Mouse (Mus musculus) midbrain, embryonic 10.5 days (tissue): ENCODE data around the gene Tspyl3. TPM values are rescaled to one million over a fixed set of nuclear protein-coding genes. Genes with fewer than 3 reads are reported as not detected.
"Not testable (repeated sequence)": the region's sequence is repeated elsewhere in the genome, so short reads cannot be mapped to it uniquely, and the experiment has no call there.

Experiments
- DNase-seq: peaks from one replicate; pipeline ENCODE4 v3.0.0-alpha.2; 2017; ENCODE audit warnings: low spot score
- H3K27ac ChIP-seq: fragments of 300-500 bp; sonication (generic); replicated peaks from 2 replicates; pipeline ENCODE4 v1.5.1; 2016; ENCODE audit warnings: mild to moderate bottlenecking
- H3K27me3 ChIP-seq: fragments of 300-500 bp; sonication (generic); 2 replicates; pipeline ENCODE4 v1.6.1; 2016; ENCODE audit warnings: low read depth, mild to moderate bottlenecking; ENCODE audit not compliant: poor library complexity, severe bottlenecking
- H3K36me3 ChIP-seq: fragments of 300-500 bp; sonication (generic); 2 replicates; pipeline ENCODE4 v1.6.1; 2016; ENCODE audit warnings: mild to moderate bottlenecking, moderate library complexity
- H3K4me1 ChIP-seq: fragments of 300-500 bp; sonication (generic); 2 replicates; pipeline ENCODE4 v1.6.1; 2016
- H3K4me3 ChIP-seq: fragments of 300-500 bp; sonication (generic); 2 replicates; pipeline ENCODE4 v1.5.1; 2016; ENCODE audit warnings: mild to moderate bottlenecking, moderate library complexity
- H3K9me3 ChIP-seq: fragments of 300-500 bp; sonication (generic); replicated peaks from 2 replicates; pipeline ENCODE4 v1.6.1; 2016; ENCODE audit warnings: mild to moderate bottlenecking
- WGBS: fragments of 180-500 bp; shearing (Covaris S2); methylation state at CpG from one replicate; pipeline ENCODE4 v1.1.7; 2016; 5-methylcytosine and 5-hydroxymethylcytosine counted together
- polyA plus RNA-seq: library from polyadenylated mRNA; unstranded; fragments of >200 nt; fragmentation: Nextera tagmentation; extraction: Ambion mirVana; gene quantifications from 2 replicates; pipeline ENCODE4 v1.2.1, GENCODE M21; 2016

The Tspyl3 gene
- 7.3 and 8.1 TPM in 2 replicates for polyA plus RNA-seq

DNA sequence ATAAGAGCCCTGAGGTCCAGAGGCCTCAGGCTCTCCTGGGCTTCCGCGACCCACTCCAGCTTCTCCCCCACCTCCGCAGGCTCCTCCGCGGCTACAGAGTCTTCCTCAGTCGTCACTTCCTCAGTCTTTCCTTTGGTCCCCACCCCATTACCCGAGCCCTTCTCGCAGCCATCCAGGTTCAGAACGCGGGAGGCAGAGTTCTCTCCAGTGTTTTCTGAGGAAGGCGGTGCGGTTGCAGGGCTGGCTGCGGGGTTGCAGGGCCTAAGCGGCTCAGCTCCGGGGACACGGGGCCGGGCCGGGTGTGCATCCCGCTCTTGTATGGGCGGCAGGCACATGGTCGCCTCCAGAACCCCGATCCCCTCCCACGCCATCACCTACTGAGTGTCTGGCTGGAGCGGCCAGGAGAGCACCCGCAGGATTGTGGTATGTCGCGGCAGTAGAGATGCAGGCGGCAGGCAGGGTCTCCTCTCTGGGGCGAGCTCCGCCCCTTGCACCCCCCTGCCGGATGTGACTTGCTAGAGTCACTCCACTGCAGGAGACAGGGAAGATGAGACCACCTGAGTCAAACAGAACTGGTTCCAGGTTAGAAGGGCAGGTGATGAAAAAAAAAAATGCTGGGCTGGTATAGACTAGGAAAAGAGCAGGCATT, at the start of gene Tspyl3:
TSS of gene Tspyl3 (minus strand) at position 496 of the 649 bp plus-strand sequence.
- 3% methylated on average over 31 of the region's 31 CpGs for WGBS
- Histone ChIP-seq H3K9me3 (no peaks in the 10 kb centered on the region), H3K27ac (peak within 1 kb of the TSS; percentile 72), H3K4me3 (peak within 1 kb of the TSS; percentile 56), H3K4me1 (peaks cover 15% of the 10 kb centered on the region), H3K36me3 (peaks cover 33% of the 10 kb centered on the region), H3K27me3 (no peaks in the 10 kb centered on the region)
- DNase-seq = peak; percentile 51

DNA sequence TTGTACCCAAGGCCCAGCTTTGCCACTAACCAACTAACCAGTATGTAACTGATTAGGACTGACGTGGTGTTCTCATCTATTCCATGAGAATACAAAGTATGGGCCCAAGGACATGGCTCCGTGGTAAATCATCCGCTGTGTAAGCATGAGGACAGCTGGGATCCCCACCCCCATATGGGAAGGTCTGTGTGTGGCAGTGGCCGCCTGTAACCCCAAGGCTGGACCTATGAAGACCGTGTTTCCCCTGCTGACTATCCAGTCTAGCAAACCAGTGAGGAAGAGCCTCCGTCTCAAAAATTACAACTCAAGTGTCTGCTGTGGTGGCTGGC, 49.6 kb upstream of the Tspyl3 start:
- Histone ChIP-seq H3K9me3 (no peaks in the 10 kb centered on the region), H3K4me3 (no peak overlapping the region), H3K4me1 (peaks cover 22% of the 10 kb centered on the region), H3K27me3 (no peaks in the 10 kb centered on the region), H3K27ac (no peak overlapping the region), H3K36me3 (no peaks in the 10 kb centered on the region)
- no peak for DNase-seq
- WGBS = 80% methylated on average over 6 of the region's 6 CpGs

DNA sequence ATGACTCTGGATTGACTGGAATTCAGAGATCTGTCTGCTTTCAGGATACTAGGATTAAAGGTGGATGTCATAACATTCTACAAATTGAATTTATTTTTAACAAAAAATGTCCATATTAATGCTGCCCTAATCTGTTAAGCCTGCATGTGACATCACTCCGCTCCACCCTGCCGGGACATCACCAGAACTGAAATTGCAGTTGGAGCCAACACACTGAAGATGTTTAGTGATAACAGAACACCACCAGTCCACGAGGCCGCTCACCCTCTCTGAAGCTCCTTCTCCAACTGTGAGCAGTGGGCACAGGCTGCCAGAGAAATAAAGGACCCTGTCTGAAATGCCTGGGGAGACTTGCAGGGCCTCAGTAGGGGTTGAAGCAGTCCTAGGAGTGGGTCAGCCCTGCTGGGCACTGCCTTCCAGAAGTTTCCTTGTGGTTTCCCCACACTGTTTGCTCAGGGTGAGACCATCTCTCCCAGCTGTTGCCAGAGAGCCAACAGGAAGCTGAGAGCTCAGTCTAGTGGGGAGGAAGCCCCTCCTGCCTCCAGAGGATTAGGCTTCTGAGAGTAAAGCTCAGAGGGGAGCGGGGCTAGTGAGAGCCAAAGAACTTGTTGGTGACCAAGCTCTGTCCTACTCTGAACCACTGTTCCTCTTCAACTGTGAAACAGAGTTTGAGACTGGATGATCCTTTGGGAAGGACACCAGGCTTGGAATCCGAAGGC, 49.1 kb upstream of the Tspyl3 start:
- H3K27me3 ChIP-seq, H3K9me3 ChIP-seq, DNase-seq, H3K27ac ChIP-seq, H3K4me3 ChIP-seq, H3K36me3 ChIP-seq: not testable (repeated sequence)
- peaks cover 26% of the 10 kb centered on the region for H3K4me1 ChIP-seq
- 68% methylated on average over 6 of the region's 6 CpGs for WGBS

DNA sequence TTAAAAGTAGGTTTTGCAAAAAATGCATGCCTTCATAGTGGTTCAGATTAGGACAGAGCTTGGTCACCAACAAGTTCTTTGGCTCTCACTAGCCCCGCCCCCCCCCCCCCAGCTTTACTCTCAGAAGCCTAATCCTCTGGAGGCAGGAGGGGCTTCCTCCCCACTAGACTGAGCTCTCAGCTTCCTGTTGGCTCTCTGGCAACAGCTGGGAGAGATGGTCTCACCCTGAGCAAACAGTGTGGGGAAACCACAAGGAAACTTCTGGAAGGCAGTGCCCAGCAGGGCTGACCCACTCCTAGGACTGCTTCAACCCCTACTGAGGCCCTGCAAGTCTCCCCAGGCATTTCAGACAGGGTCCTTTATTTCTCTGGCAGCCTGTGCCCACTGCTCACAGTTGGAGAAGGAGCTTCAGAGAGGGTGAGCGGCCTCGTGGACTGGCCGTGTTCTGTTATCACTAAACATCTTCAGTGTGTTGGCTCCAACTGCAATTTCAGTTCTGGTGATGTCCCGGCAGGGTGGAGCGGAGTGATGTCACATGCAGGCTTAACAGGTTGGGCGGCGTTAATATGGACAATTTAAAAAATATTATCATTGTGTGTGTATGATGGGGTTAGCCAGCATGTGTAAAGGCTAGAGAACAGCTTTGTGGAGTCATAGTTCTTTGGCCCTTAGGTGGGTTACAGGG, 45.1 kb upstream of the Tspyl3 start:
- Histone ChIP-seq H3K27ac (peak overlapping the region; percentile 39; the same call in 1 of the 2 replicates), H3K36me3 (peaks cover 22% of the 10 kb centered on the region), H3K4me1 (peaks cover 26% of the 10 kb centered on the region)
- 66% methylated on average over 8 of the region's 8 CpGs for WGBS
- H3K27me3 ChIP-seq, DNase-seq, H3K4me3 ChIP-seq, H3K9me3 ChIP-seq: not testable (repeated sequence)

DNA sequence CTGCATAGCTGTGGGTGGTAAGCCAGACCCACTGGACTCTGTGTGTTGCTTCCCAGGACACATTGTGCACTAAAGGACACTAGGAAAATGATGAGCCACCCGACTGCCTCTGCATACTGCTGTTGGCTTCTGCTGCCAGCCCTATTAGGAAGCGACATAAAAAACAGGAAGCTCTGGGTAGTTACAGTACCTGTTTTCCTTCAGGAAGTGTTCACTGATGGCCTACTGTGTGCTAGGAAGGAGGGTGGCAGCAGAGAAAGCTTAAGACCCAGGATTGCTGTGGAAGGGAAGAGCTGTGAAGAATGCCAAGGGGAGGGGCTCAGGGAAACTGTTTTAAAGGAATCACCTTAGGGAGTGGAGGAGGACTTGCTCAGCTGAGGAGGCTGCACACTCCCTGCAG, 42.1 kb upstream of the Tspyl3 start:
- peaks cover 7% of the 10 kb centered on the region for H3K4me1 ChIP-seq
- no peak overlapping the region for H3K4me3 ChIP-seq
- DNase-seq = no peak
- H3K27me3 ChIP-seq = no peaks in the 10 kb centered on the region
- no peak overlapping the region for H3K27ac ChIP-seq
- no peaks in the 10 kb centered on the region for H3K9me3 ChIP-seq
- 84% methylated on average over 2 of the region's 2 CpGs for WGBS
- H3K36me3 ChIP-seq = peaks cover 52% of the 10 kb centered on the region

DNA sequence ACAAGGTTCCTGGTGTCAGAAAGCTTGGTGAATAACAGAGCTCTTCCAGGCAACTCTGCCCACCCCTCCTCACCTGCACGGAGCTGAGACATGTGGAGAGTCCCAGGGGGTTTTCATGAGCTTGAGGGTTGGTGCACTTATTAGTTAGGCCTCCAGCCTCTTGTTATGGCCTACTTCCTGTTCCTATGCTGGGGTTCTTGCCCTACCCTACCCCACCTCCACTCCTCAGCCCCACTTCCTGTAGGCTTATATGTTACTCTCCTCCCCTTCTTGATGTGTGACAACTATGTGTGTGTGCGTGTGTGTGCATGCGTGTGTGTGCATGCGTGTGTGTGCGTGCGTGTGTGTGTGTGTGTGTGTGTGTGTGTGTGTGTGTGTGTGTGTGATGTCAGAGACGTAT, 37.8 kb upstream of the Tspyl3 start:
- no peak for DNase-seq
- WGBS = 91% methylated on average over 7 of the region's 7 CpGs
- no peaks in the 10 kb centered on the region for H3K27me3 ChIP-seq

DNA sequence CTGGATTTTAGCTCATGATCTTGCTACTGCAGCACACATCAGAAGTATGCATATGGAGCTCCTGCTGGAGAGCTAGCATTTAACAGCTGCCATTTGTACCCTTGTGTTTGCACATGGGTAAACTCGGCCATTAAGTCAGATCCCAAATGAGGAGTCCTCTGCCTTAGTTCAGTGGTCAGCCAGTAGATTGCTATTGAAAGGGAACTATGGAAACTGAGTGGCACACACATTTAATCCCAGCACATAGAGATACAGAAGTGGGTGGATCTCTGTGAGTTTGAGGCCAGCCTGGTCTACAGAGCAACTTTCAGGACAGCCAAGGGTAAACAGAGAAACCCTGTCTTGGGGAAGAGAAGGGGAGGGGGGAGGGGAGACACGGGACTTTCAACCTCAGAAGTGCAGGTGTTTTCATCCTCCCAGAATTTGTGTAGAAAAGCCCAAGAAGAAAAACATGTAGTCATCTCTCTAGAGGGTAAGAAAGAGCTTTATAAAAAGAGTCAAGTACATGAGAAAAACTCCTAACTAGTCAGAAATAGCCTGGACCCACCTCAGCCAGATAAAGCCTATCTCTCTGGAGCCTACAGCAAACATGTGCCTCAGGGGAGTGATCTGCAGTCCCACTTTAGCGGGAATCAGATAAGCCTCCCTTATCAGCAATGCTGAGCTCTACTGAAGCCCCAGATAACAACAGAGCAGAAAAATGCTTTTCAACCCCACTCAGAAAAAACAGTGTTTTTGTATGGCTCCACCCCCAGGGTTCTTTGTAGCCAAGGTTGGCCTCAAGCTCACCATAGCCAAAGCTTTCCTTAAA, 34.8 kb upstream of the Tspyl3 start:
- WGBS = 83% methylated on average over 3 of the region's 3 CpGs
- Histone ChIP-seq H3K4me1 (no peaks in the 10 kb centered on the region), H3K36me3 (peaks cover 63% of the 10 kb centered on the region), H3K9me3 (no peaks in the 10 kb centered on the region), H3K27me3 (no peaks in the 10 kb centered on the region), H3K27ac (no peak overlapping the region), H3K4me3 (no peak overlapping the region)
- no peak for DNase-seq

More for the DNA sequence above, 37.8 kb upstream of the Tspyl3 start:
- no peak overlapping the region for H3K27ac ChIP-seq
- no peak overlapping the region for H3K4me3 ChIP-seq
- peaks cover 88% of the 10 kb centered on the region for H3K36me3 ChIP-seq
- H3K9me3 ChIP-seq = no peaks in the 10 kb centered on the region
- H3K4me1 ChIP-seq = no peaks in the 10 kb centered on the region

DNA sequence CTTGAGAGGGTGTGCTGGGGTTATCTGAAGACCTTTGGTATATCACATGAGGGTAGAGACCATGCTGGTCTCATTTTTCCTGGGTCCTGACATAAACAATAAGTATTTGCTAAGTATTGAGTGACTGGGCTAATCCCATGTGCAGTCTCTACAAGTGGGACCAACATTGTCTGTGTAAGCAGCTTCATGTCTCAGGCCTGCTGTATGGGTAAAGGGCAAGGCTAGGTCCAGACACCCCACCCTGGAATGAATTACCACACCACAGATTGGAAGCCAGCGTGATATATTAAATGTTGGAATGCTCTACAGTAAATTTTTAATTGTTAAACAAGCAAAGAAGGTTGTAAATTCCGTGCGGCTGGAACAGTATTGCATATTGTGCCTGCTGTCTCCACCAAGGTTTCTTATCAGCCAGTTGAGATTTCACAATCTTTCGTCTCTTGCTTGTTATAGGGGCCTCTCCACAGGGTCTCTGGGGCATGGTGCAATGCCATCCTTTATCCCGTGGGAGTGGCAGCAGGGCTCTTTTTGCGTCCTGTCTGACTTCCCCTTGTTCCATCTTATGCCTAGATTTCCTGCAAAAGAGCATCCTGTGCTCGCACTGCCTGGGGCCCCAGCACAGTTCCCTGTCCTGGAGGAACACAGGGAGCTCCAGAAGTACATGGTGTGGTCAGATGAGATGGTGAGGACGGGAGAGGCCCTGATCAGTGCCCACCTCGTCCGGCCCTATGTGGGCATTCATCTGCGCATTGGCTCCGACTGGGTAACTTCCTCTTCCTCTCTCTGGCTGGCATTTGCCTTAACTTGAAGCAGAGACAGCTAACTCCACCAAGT, 34.0 kb upstream of the Tspyl3 start:
- H3K9me3 ChIP-seq = no peaks in the 10 kb centered on the region
- H3K4me1 ChIP-seq = no peaks in the 10 kb centered on the region
- no peak overlapping the region for H3K4me3 ChIP-seq
- H3K27ac ChIP-seq = no peak overlapping the region
- H3K36me3 ChIP-seq = peaks cover 56% of the 10 kb centered on the region
- DNase-seq = no peak
- 91% methylated on average over 12 of the region's 12 CpGs for WGBS
- H3K27me3 ChIP-seq = no peaks in the 10 kb centered on the region

DNA sequence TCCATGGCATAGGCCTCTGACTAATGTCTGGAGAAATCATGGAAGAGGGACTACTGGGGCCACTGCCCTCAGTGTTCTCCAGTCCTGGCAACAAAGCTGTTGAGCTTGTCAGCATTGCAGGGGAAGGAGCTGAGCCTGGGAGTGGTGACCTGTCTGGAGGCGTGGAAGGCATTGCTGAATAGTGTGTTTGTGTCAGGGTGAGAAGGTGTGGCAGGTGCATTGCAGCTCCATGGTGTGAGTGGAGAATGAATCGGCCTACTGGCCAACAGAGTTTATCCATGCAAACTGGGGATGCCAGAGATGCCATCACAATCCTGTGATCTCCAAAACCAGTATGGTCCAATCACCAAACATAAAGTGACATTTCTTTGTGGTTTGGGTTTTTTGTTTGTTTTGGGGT, 31.4 kb upstream of the Tspyl3 start:
- WGBS = 90% methylated on average over 2 of the region's 2 CpGs
- Histone ChIP-seq H3K36me3 (peaks cover 57% of the 10 kb centered on the region), H3K4me3 (no peak overlapping the region), H3K9me3 (no peaks in the 10 kb centered on the region), H3K27me3 (no peaks in the 10 kb centered on the region), H3K4me1 (no peaks in the 10 kb centered on the region), H3K27ac (no peak overlapping the region)
- DNase-seq = no peak

DNA sequence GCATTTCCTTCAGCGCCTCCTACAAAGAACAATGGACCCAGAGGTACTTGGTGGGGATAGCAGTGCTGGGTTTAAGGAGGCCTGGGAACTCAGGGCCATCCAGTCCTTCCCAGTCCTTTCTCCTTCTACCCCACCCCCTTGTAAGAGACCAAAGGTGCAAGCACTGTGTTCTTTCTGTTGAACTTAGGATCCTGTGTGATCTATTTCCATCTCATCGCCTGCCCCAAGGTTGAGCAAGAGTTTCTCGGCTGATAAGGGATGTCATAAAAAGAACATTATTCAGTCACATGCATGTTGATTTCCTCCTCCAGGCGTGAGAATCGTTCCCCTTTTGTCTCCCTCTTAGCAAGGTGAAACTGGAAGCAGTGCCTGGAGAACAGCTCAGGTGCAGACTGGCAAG, 24.5 kb upstream of the Tspyl3 start:
- WGBS = 92% methylated on average over 5 of the region's 5 CpGs
- H3K4me1 ChIP-seq = no peaks in the 10 kb centered on the region
- peaks cover 84% of the 10 kb centered on the region for H3K36me3 ChIP-seq
- DNase-seq = no peak
- no peaks in the 10 kb centered on the region for H3K9me3 ChIP-seq
- no peak overlapping the region for H3K27ac ChIP-seq
- H3K27me3 ChIP-seq = no peaks in the 10 kb centered on the region
- H3K4me3 ChIP-seq = no peak overlapping the region

DNA sequence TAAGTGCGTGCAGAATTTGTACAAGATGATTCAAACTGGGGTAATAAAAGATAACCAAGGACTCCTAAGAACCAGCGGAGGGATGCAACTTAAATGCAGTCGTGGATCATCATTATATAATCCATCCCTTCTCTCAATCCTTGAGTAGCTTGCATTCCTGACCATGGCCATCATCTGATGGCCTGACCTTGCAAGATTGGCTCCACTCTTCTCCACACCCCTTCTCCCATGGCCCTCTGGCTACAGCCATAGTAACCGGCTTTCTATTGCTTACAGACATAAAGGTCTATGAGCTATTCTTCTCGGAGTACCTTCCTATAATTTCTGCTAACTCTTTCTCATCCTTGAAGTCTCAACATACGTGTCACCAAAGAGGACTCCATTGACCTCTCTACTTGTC, 16.9 kb upstream of the Tspyl3 start:
- WGBS = 71% methylated on average over 6 of the region's 6 CpGs
- H3K27me3 ChIP-seq = no peaks in the 10 kb centered on the region
- H3K36me3 ChIP-seq = peaks cover 50% of the 10 kb centered on the region
- peak overlapping the region; percentile 99 for H3K27ac ChIP-seq
- peak overlapping the region; percentile 99 for H3K4me3 ChIP-seq
- H3K4me1 ChIP-seq = peaks cover 46% of the 10 kb centered on the region
- H3K9me3 ChIP-seq = no peaks in the 10 kb centered on the region
- no peak for DNase-seq
